Mouse (Mus musculus) hindbrain, postnatal 0 days (tissue): ENCODE results near the gene Kcnn1. TPM values are rescaled to one million over a fixed set of nuclear protein-coding genes. Genes with fewer than 3 reads are reported as not detected.

Source experiments
- ATAC-seq: fragments of 200-750 bp; cut with Nextera tagmentation; 2 replicates; pipeline ENCODE4 v1.8.0; 2017; ENCODE audit warnings: mild to moderate bottlenecking, moderate TSS enrichment, moderate library complexity
- DNase-seq: peaks from one replicate; pipeline ENCODE4 v3.0.0-alpha.2; 2015; ENCODE audit warnings: low spot score
- H3K27ac ChIP-seq: fragments of 300-500 bp; sonication (generic); 2 replicates; pipeline ENCODE4 v1.5.1; 2014; ENCODE audit warnings: mild to moderate bottlenecking
- H3K27me3 ChIP-seq: fragments of 300-500 bp; sonication (generic); 2 replicates; pipeline ENCODE4 v1.6.1; 2014; ENCODE audit warnings: low read length, mixed read lengths; ENCODE audit not compliant: insufficient read depth
- H3K36me3 ChIP-seq: fragments of 300-500 bp; sonication (generic); 2 replicates; pipeline ENCODE4 v1.6.1; 2014; ENCODE audit warnings: low read length, mixed read lengths; ENCODE audit not compliant: insufficient read depth
- H3K4me1 ChIP-seq: fragments of 300-500 bp; sonication (generic); 2 replicates; pipeline ENCODE4 v1.6.1; 2014; ENCODE audit warnings: antibody characterized with exemption, low read length, mixed read lengths; ENCODE audit not compliant: insufficient read depth
- H3K4me2 ChIP-seq: fragments of 300-500 bp; sonication (generic); 2 replicates; pipeline ENCODE4 v1.6.1; 2014; ENCODE audit warnings: low read depth, mild to moderate bottlenecking, low read length, moderate library complexity, mixed read lengths
- H3K4me3 ChIP-seq: fragments of 300-500 bp; sonication (generic); 2 replicates; pipeline ENCODE4 v1.5.1; 2014; ENCODE audit warnings: low read length
- H3K9ac ChIP-seq: fragments of 300-500 bp; sonication (generic); replicated peaks from 2 replicates; pipeline ENCODE4 v1.6.1; 2014; ENCODE audit warnings: mild to moderate bottlenecking, low read length, moderate library complexity, mixed read lengths
- H3K9me3 ChIP-seq: fragments of 300-500 bp; sonication (generic); 2 replicates; pipeline ENCODE4 v1.6.1; 2016; ENCODE audit warnings: low read length, mixed read lengths
- CTCF ChIP-seq: IDR thresholded peaks from 2 replicates; pipeline ENCODE4 v1.5.1; 2016; ENCODE audit warnings: antibody characterized with exemption, control low read depth, low read depth
- WGBS: fragments of 180-500 bp; shearing (Covaris S2); extraction: QIAGEN DNeasy Blood & Tissue Kit; methylation state at CpG from one replicate; pipeline ENCODE4 v1.1.7; 2014; 5-methylcytosine and 5-hydroxymethylcytosine counted together
- polyA plus RNA-seq: library from polyadenylated mRNA; unstranded; fragments of >200 nt; fragmentation: Nextera tagmentation; extraction: Ambion mirVana; gene quantifications from 2 replicates; pipeline ENCODE4 v1.2.1, GENCODE M21; 2015
- total RNA-seq: library from RNA; depleted of rRNA; stranded (reverse); fragments of >200 nt; gene quantifications from 2 replicates; pipeline ENCODE4 v1.2.3, GENCODE M21; 2014

Gene Kcnn1
- total and polyA plus RNA-seq, 2 experiments from 2014 or later: 10.8 to 29.8 TPM

DNA sequence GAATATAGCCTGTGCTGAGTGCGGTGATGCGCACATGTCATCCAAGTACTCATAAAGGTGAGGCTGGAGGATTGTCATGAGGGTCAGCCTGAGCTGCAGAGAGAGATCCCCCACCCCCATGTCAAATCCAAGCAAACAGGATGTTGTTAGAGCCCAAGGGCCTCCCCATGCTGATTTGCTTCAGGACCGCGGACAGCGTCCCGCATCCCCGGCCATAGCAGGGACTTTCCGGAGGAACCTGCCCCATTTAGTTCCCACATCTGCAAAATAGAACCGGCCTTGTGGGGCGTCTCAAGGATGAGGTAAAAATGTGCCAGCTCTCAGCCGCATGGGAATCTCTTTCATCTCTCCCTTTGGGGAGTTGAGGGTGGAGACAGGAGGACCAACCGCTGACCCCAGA lies 22.6 kb upstream of the Kcnn1 start:
- no peaks in the 10 kb centered on the region for H3K27me3 ChIP-seq
- no peak overlapping the region for H3K4me3 ChIP-seq

DNA sequence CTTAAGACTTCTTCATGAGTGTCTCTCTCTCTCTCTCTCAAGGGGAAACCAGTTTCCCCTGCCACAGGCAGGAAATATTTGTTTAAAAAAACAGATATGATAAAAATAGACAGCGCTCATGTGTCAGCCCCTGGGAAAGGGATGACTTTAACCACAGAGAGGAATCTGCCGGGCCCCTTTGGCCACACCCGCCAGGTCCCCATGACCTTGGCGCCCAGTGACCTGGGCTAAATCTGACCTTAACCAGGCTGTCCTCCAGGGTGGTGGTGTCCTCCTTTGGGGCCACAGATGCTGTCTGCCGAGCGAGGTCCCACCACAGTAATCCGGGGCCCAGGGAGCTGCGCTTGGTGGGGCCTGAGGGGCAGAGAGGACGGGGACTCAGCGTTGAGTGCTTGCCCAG lies 21.6 kb upstream of the Kcnn1 start:
- H3K9me3 ChIP-seq: no peaks in the 10 kb centered on the region
- H3K4me1 ChIP-seq: peaks cover 4% of the 10 kb centered on the region; the same call in 1 of the 2 replicates
- no peaks in the 10 kb centered on the region for H3K27me3 ChIP-seq
- no peak for ATAC-seq
- WGBS: 80% methylated on average over 10 of the region's 10 CpGs
- H3K27ac ChIP-seq: no peak overlapping the region
- no peak for DNase-seq
- TF ChIP-seq CTCF: no peak
- H3K4me2 ChIP-seq: no peak overlapping the region
- H3K36me3 ChIP-seq: no peaks in the 10 kb centered on the region
- no peak overlapping the region for H3K4me3 ChIP-seq
- no peak overlapping the region for H3K9ac ChIP-seq

More for the DNA sequence above, 22.6 kb upstream of the Kcnn1 start:
- DNase-seq: no peak
- H3K27ac ChIP-seq: no peak overlapping the region
- no peaks in the 10 kb centered on the region for H3K36me3 ChIP-seq
- no peaks in the 10 kb centered on the region for H3K4me1 ChIP-seq
- no peak overlapping the region for H3K4me2 ChIP-seq
- no peak for ATAC-seq
- no peak for TF ChIP-seq CTCF
- H3K9ac ChIP-seq: no peak overlapping the region
- 20% methylated on average over 12 of the region's 12 CpGs for WGBS
- H3K9me3 ChIP-seq: no peaks in the 10 kb centered on the region

DNA sequence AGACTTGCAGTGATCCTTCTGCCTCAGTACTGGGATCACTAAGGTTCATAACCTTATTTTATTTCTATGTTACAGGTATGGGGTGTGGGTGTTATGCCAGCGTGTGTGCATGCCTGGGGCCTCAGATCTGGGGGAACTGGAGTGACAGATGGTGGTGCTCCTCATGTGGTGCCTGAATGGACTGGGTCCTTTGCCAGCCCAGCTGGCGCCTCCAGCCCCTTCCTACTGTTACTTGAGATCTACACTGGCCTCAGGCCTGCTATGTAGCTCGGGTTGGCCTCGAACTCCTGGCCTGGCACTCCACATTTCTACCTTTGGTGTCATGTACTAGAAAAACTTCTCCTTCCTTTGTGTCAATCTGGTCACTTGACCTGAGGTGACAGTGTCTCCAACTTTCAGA lies 21.1 kb upstream of the Kcnn1 start:
- TF ChIP-seq CTCF: no peak
- DNase-seq (no peak), ATAC-seq (no peak)
- no peaks in the 10 kb centered on the region for H3K9me3 ChIP-seq
- no peak overlapping the region for H3K27ac ChIP-seq
- H3K27me3 ChIP-seq: no peaks in the 10 kb centered on the region
- WGBS: 58% methylated on average over 4 of the region's 4 CpGs
- peaks cover 4% of the 10 kb centered on the region; the same call in 1 of the 2 replicates for H3K4me1 ChIP-seq
- H3K4me2 ChIP-seq: no peak overlapping the region
- H3K9ac ChIP-seq: no peak overlapping the region
- no peak overlapping the region for H3K4me3 ChIP-seq
- no peaks in the 10 kb centered on the region for H3K36me3 ChIP-seq

DNA sequence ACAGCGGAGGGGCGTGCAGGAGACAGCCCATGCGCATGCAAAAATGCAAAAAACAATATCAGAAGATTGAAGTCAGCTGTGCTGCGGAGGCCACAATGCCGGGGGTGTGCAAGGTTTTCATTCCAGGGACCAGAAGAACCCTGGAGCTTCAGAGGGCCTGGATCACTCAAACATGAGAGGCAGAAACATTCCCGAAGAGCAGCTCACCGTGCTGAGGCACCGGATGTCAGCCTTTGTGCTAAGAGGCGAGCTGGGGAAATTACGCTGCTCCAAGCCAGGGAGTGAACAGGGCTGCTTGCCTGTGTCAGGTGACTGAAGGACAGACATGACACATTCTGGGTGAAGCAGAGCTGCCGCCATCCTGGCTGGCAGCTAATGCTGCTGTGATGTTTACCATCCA lies 17.5 kb upstream of the Kcnn1 start:
- H3K36me3 ChIP-seq: no peaks in the 10 kb centered on the region
- no peak overlapping the region for H3K4me2 ChIP-seq
- H3K27me3 ChIP-seq: no peaks in the 10 kb centered on the region
- 0 out of 2 replicates have a peak overlapping the region, but pooled peaks have one; percentile 42 for H3K27ac ChIP-seq
- H3K4me3 ChIP-seq: no peak overlapping the region
- H3K4me1 ChIP-seq: peaks cover 4% of the 10 kb centered on the region; the same call in 1 of the 2 replicates
- DNase-seq (no peak), ATAC-seq (no peak)
- no peak for TF ChIP-seq CTCF
- H3K9ac ChIP-seq: no peak overlapping the region
- H3K9me3 ChIP-seq: no peaks in the 10 kb centered on the region
- 35% methylated on average over 11 of the region's 11 CpGs for WGBS

DNA sequence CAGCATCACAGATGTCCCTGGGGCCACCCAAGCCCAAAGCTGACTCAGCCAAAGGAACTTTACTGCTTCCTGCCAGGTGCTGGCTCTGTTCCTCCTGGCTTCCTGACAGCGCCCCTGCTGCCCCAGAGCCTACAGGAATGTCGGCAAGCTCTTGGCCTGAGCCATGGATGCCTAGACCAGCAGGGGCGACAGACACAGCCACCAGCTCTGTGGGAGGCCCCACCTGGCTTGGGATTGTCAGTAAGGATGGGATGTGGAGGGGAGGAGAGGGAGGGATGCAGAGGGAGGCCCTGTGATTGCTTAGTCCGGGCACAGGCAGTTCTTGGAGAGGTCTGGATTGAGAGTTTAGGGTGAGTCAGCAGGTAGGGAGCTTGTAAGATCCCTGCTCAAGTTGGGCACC lies 17.1 kb upstream of the Kcnn1 start:
- WGBS: 8% methylated on average over 4 of the region's 4 CpGs
- H3K4me1 ChIP-seq: peaks cover 4% of the 10 kb centered on the region; the same call in 1 of the 2 replicates
- H3K9me3 ChIP-seq: no peaks in the 10 kb centered on the region
- H3K9ac ChIP-seq: no peak overlapping the region
- no peak overlapping the region for H3K4me3 ChIP-seq
- ATAC-seq: peak; percentile 50
- H3K4me2 ChIP-seq: no peak overlapping the region
- H3K36me3 ChIP-seq: no peaks in the 10 kb centered on the region
- peak; percentile 42; the same call in 1 of the 2 replicates for TF ChIP-seq CTCF
- 0 out of 2 replicates have a peak overlapping the region, but pooled peaks have one; percentile 42 for H3K27ac ChIP-seq
- DNase-seq: peak; percentile 62
- no peaks in the 10 kb centered on the region for H3K27me3 ChIP-seq

DNA sequence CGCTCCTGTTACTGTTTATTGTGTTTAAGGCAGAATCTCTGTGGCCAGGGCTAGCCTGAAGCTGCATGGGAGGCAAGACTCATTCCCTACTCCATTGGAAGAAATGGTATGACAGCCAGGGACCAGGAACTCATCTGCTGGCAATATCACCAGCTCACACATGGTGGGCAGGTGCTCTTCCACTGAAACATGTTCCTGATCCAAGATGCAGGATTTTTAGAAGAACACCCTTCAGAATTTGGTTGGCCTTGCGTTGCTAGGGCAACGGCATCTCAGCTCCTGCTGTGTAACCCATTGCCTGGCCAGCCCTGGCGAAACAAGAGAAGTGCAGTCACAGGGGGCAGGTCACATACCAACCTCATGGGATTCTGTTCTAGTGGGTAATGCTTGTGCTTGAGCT lies 16.4 kb upstream of the Kcnn1 start:
- peak; percentile 18; the same call in 1 of the 2 replicates for ATAC-seq
- no peak for DNase-seq
- no peak for TF ChIP-seq CTCF

DNA sequence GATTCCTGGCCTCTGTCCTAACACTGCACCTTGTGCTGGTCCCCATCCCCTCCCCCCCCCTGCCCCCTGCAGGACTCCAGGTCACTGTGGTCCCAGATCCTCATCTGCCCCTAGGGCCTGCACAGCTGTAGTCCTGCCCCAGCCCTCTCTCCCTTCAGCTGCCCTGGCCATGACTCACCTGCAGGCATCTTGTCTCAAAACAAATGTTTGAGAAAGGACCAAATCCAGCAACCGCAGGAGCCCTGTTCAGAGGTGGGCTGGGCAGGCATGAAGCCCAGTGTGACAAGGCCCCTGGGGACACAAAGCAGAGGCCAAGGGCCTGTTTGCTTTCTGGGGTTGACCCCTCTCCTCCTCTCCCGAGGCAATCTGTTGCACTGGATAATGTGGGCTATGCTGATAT lies 15.1 kb upstream of the Kcnn1 start:
- H3K4me1 ChIP-seq: peaks cover 4% of the 10 kb centered on the region; the same call in 1 of the 2 replicates
- H3K9ac ChIP-seq: no peak overlapping the region
- WGBS: 47% methylated on average over 2 of the region's 2 CpGs
- DNase-seq (no peak), ATAC-seq (no peak)
- H3K27ac ChIP-seq: no peak overlapping the region
- H3K4me3 ChIP-seq: no peak overlapping the region
- no peaks in the 10 kb centered on the region for H3K36me3 ChIP-seq
- H3K4me2 ChIP-seq: no peak overlapping the region
- no peaks in the 10 kb centered on the region for H3K9me3 ChIP-seq
- no peaks in the 10 kb centered on the region for H3K27me3 ChIP-seq
- no peak for TF ChIP-seq CTCF

More for the DNA sequence above, 16.4 kb upstream of the Kcnn1 start:
- Histone ChIP-seq H3K9ac (no peak overlapping the region), H3K27ac (no peak overlapping the region), H3K4me1 (peaks cover 4% of the 10 kb centered on the region; the same call in 1 of the 2 replicates), H3K36me3 (no peaks in the 10 kb centered on the region), H3K4me3 (no peak overlapping the region), H3K4me2 (no peak overlapping the region), H3K27me3 (no peaks in the 10 kb centered on the region), H3K9me3 (no peaks in the 10 kb centered on the region)
- 38% methylated on average over 4 of the region's 4 CpGs for WGBS
